Comparison of ENCODE assay signal across 9 mouse cellular contexts in genomic region chr11:85720269-85720773, GRCm38 (mm10).
DNase-seq lines count a peak whose midpoint lies in the region; ATAC-seq and TF ChIP-seq lines count a peak whose summit lies in the region.
"Had no signal": no experiment of that assay in that cellular context is flagged by ENCODE, and none has a peak within 500 bp of the region (broad histone marks: within the 10 kb centered on the region; RNA-seq: fewer than 3 reads in every experiment).

No protein-coding gene starts in this region.

- no peak overlapping the region for H3K9ac ChIP-seq in liver, postnatal 0 days (replicated peaks)

- ATAC-seq in liver, postnatal 0 days = peak; percentile 69

- no peak for TF ChIP-seq EP300 in liver, postnatal 0 days (IDR thresholded peaks at IDR 0.05; ENCODE audit: low read depth)

- H3K9me3 ChIP-seq in liver, postnatal 0 days (ENCODE audit: low read length) = no peaks in the 10 kb centered on the region

- DNase-seq in kidney, postnatal 10 days = peak; percentile 42
- DNase-seq in kidney, postnatal 14 days = no peak
- peak; percentile 37 for DNase-seq in brain, embryonic 14.5 days (ENCODE audit: low read depth)
- DNase-seq in embryo, embryonic 11 days = peak; percentile 78
- no peak for DNase-seq in liver, postnatal 0 days
- no peak for DNase-seq in cerebellum, postnatal 25 days
- DNase-seq in frontal cortex, postnatal 25 days (ENCODE audit: low spot score in 2 of 2) = no peak
- no peak for DNase-seq in frontal cortex, adult 2 months (ENCODE audit: extremely low spot score in 1 of 2, low spot score in 1 of 2)

- no peaks in the 10 kb centered on the region for H3K27me3 ChIP-seq in liver, postnatal 0 days (ENCODE audit: insufficient read depth, low read length)

- H3K4me2 ChIP-seq in liver, postnatal 0 days (ENCODE audit: low read depth, low read length) = no peak overlapping the region

- no peaks in the 10 kb centered on the region for H3K36me3 ChIP-seq in liver, postnatal 0 days (replicated peaks; ENCODE audit: insufficient read depth, low read length)

- H3K4me1 ChIP-seq in liver, postnatal 0 days (ENCODE audit: insufficient read depth) = peaks cover 2% of the 10 kb centered on the region; the same call in 1 of the 2 replicates

- H3K27ac ChIP-seq in liver, postnatal 0 days (ENCODE audit: low read depth) = peak overlapping the region; percentile 23; the same call in 1 of the 2 replicates

- 22% methylated on average over 6 of the region's 6 CpGs for WGBS in liver, postnatal 0 days (ENCODE audit: insufficient replicate concordance)

- H3K4me3 ChIP-seq in liver, postnatal 0 days (ENCODE audit: low read depth, low read length) = no peak overlapping the region
- H3K4me3 ChIP-seq: myocyte had no signal

- no peak for TF ChIP-seq POLR2A in brain, embryonic 14.5 days (IDR thresholded peaks at IDR 0.05; ENCODE audit: borderline replicate concordance, extremely low read depth, insufficient read depth, insufficient read length, poor library complexity, severe bottlenecking)

- no peak for TF ChIP-seq CTCF in brain, embryonic 14.5 days (IDR thresholded peaks at IDR 0.05; ENCODE audit: borderline replicate concordance, extremely low read depth, insufficient read depth, insufficient read length)
- TF ChIP-seq CTCF in liver, postnatal 0 days (IDR thresholded peaks at IDR 0.05; ENCODE audit: low read depth) = no peak

Comparison
In these comparisons a context has a peak if more than half of its experiments do, and no peak if none do; other contexts are left out.
1. DNase-seq: peak in kidney, postnatal 10 days (single experiment), brain, embryonic 14.5 days (single experiment) and embryo, embryonic 11 days (single experiment); none in kidney, postnatal 14 days (single experiment), liver, postnatal 0 days (single experiment), cerebellum, postnatal 25 days (0 of 2), frontal cortex, postnatal 25 days (0 of 2) and frontal cortex, adult 2 months (0 of 2).